In the genomic region with DNA sequence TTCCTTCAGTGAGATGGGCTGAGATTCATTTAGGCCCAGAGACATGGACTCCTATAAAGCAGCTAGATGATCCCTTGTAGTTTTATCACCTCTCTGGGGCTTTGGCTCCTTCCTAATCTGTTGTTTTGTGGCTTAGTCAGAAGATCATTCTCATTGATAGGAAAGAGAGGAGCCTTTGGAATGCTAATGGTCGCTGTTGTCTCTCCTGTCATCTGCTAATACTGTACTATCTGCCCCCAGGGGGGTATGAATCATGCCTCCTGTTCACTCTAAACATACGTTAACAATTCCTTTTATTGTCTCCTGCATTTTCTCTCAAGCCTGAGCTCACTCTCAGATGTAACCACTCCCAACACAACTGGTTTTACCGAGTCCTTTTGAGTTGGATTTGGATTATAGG, we compare ENCODE assay signal across 23 mouse cellular contexts.
DNase-seq lines count a peak whose midpoint lies in the region; ATAC-seq and TF ChIP-seq lines count a peak whose summit lies in the region.
"Had no signal": no experiment of that assay in that cellular context is flagged by ENCODE, and none has a peak within 500 bp of the region (broad histone marks: within the 10 kb centered on the region; RNA-seq: fewer than 3 reads in every experiment).

No protein-coding gene starts in this region.

- no peak overlapping the region for H3K4me3 ChIP-seq in ES-Bruce4 (ENCODE audit: low read depth, low read length)
- no peak overlapping the region for H3K4me3 ChIP-seq in heart, embryonic 12.5 days
- H3K4me3 ChIP-seq in forebrain, postnatal 0 days (ENCODE audit: low read depth, low read length), result no peak overlapping the region
- H3K4me3 ChIP-seq: embryonic facial prominence, embryonic 12.5 days; heart, adult 2 months; hindbrain, embryonic 15.5 days had no signal

- no peak for TF ChIP-seq POLR2A in ES-Bruce4 (IDR thresholded peaks at IDR 0.05; ENCODE audit: insufficient read depth, low read length)

- H3K4me1 ChIP-seq in ES-Bruce4 (ENCODE audit: control insufficient read depth, insufficient read depth, low read length), result peaks cover 6% of the 10 kb centered on the region
- H3K4me1 ChIP-seq in heart, embryonic 12.5 days (replicated peaks), result no peaks in the 10 kb centered on the region
- no peaks in the 10 kb centered on the region for H3K4me1 ChIP-seq in forebrain, postnatal 0 days (ENCODE audit: insufficient read depth)
- H3K4me1 ChIP-seq: hindbrain, embryonic 15.5 days had no signal

- no peak for ATAC-seq in heart, embryonic 12.5 days (ENCODE audit: insufficient number of reproducible peaks, low FRiP score)
- ATAC-seq in forebrain, postnatal 0 days, result no peak
- ATAC-seq: CD4-positive, CD25-positive, alpha-beta regulatory T cell, adult 4 months; forebrain, embryonic 14.5 days; intestine, embryonic 16.5 days; Patski had no signal

- peak overlapping the region; percentile 24; the same call in 1 of the 2 replicates for H3K27ac ChIP-seq in ES-Bruce4 (ENCODE audit: insufficient read depth, low read length)
- no peak overlapping the region for H3K27ac ChIP-seq in heart, embryonic 12.5 days (ENCODE audit: poor library complexity, severe bottlenecking)
- no peak overlapping the region for H3K27ac ChIP-seq in forebrain, postnatal 0 days (ENCODE audit: low read depth, low read length)
- H3K27ac ChIP-seq: embryonic facial prominence, embryonic 12.5 days; heart, adult 2 months; hindbrain, embryonic 15.5 days had no signal

- no peak for TF ChIP-seq CTCF in ES-Bruce4 (IDR thresholded peaks at IDR 0.05; ENCODE audit: low read depth, low read length)
- TF ChIP-seq CTCF in forebrain, postnatal 0 days (IDR thresholded peaks at IDR 0.05; ENCODE audit: low read depth), result no peak

- H3K9ac ChIP-seq in ES-Bruce4 (ENCODE audit: low read depth, poor library complexity, severe bottlenecking), result no peak overlapping the region
- no peak overlapping the region for H3K9ac ChIP-seq in heart, embryonic 12.5 days
- no peak overlapping the region for H3K9ac ChIP-seq in forebrain, postnatal 0 days
- H3K9ac ChIP-seq: embryonic facial prominence, embryonic 12.5 days; hindbrain, embryonic 15.5 days had no signal

- H3K4me2 ChIP-seq in heart, embryonic 12.5 days, result no peak overlapping the region
- no peak overlapping the region for H3K4me2 ChIP-seq in forebrain, postnatal 0 days (ENCODE audit: low read depth)
- H3K4me2 ChIP-seq: embryonic facial prominence, embryonic 12.5 days; heart, embryonic 11.5 days; hindbrain, embryonic 15.5 days had no signal

- intact Hi-C loops in left cerebral cortex, postnatal 25 days (cut with DNase I), result loop anchor here (10.0 kb wide), 1 partner anchor 297 kb away; no protein-coding TSS in a partner anchor

- peak; percentile 36 for DNase-seq in 3T3-L1 (ENCODE audit: low read depth, low spot score)
- DNase-seq in MN1 (ENCODE audit: low spot score), result peak; percentile 44
- peak; percentile 93 for DNase-seq in ZHBTc4 (ENCODE audit: low read depth, low spot score)
- DNase-seq in cerebellum, postnatal 4 days (ENCODE audit: low spot score in 2 of 2), result no peak
- DNase-seq in left cerebral cortex, postnatal 25 days (ENCODE audit: low spot score in 2 of 2), result no peak
- no peak for DNase-seq in forebrain, postnatal 0 days
- DNase-seq: adrenal gland, postnatal 10 days; B cell, adult 2 months; cerebellum, adult 11 months; cerebellum, adult 8-10 months; cerebellum, postnatal 14 days; heart, adult 2 months; heart, postnatal 36 days; kidney, adult 2 months had no signal

- 20% methylated on average over 3 of the region's 3 CpGs for WGBS in heart, embryonic 12.5 days
- WGBS in forebrain, postnatal 0 days, result 26% methylated on average over 3 of the region's 3 CpGs

- no peaks in the 10 kb centered on the region for H3K36me3 ChIP-seq in ES-Bruce4 (ENCODE audit: control insufficient read depth, insufficient read depth, low read length, poor library complexity, severe bottlenecking)
- H3K36me3 ChIP-seq in heart, embryonic 12.5 days, result no peaks in the 10 kb centered on the region
- H3K36me3 ChIP-seq in forebrain, postnatal 0 days (ENCODE audit: insufficient read depth), result no peaks in the 10 kb centered on the region
- H3K36me3 ChIP-seq: embryonic facial prominence, embryonic 12.5 days; hindbrain, embryonic 15.5 days had no signal

- no peaks in the 10 kb centered on the region for H3K27me3 ChIP-seq in ES-Bruce4 (ENCODE audit: control insufficient read depth, insufficient read depth, low read length, poor library complexity, severe bottlenecking)
- H3K27me3 ChIP-seq in heart, embryonic 12.5 days (replicated peaks), result no peaks in the 10 kb centered on the region
- H3K27me3 ChIP-seq in forebrain, postnatal 0 days (ENCODE audit: insufficient read depth, low read length), result no peaks in the 10 kb centered on the region
- H3K27me3 ChIP-seq: embryonic facial prominence, embryonic 12.5 days; hindbrain, embryonic 15.5 days; Patski had no signal

- no peak for TF ChIP-seq EP300 in ES-Bruce4 (IDR thresholded peaks at IDR 0.05; ENCODE audit: insufficient read depth, low read depth, low read length)

- no peaks in the 10 kb centered on the region for H3K9me3 ChIP-seq in ES-Bruce4 (replicated peaks; ENCODE audit: control insufficient read depth, insufficient read depth, low read length, poor library complexity, severe bottlenecking)
- no peaks in the 10 kb centered on the region for H3K9me3 ChIP-seq in heart, embryonic 12.5 days (replicated peaks)
- H3K9me3 ChIP-seq in forebrain, postnatal 0 days (ENCODE audit: low read length), result no peaks in the 10 kb centered on the region
- H3K9me3 ChIP-seq: embryonic facial prominence, embryonic 12.5 days; hindbrain, embryonic 15.5 days had no signal

Comparison
In these comparisons a context has a peak if more than half of its experiments do, and no peak if none do; other contexts are left out.
1. DNase-seq: peak in 3T3-L1 (single experiment), MN1 (single experiment) and ZHBTc4 (single experiment); none in cerebellum, postnatal 4 days (0 of 2), left cerebral cortex, postnatal 25 days (0 of 2) and forebrain, postnatal 0 days (single experiment).